Mouse (Mus musculus) macrophage (primary cell): ENCODE results near the gene Apba3. TPM values are rescaled to one million over a fixed set of nuclear protein-coding genes. Genes with fewer than 3 reads are reported as not detected.

Experiments
- H3K27ac ChIP-seq: fragments of 350-480 bp; formaldehyde crosslinking; 2 replicates; pipeline ENCODE4 v1.9.0; 2021
- H3K36me3 ChIP-seq: fragments of 350-480 bp; formaldehyde crosslinking; 2 replicates; pipeline ENCODE4 v1.9.0; 2021; ENCODE audit errors: inconsistent target
- H3K4me3 ChIP-seq: fragments of 350-480 bp; formaldehyde crosslinking; 2 replicates; pipeline ENCODE4 v1.9.0; 2021; ENCODE audit errors: inconsistent target
- H3K79me2 ChIP-seq: fragments of 350-480 bp; formaldehyde crosslinking; 2 replicates; pipeline ENCODE4 v1.9.0; 2021; ENCODE audit errors: inconsistent target
- WGBS: methylation state at CpG from one replicate; pipeline ENCODE4 v1.1.7; 2026; ENCODE audit warnings: inconsistent platforms; ENCODE audit not compliant: missing documents; 5-methylcytosine and 5-hydroxymethylcytosine counted together
- polyA plus RNA-seq: library from polyadenylated mRNA; stranded (reverse); fragments of 250-400 nt; gene quantifications from 3 replicates; pipeline ENCODE4 v1.2.4, GENCODE M21; 2018; ENCODE audit warnings: inconsistent platforms

The Apba3 gene
- polyA plus RNA-seq, 1 experiment from 2014 or later: 9.8 TPM

DNA sequence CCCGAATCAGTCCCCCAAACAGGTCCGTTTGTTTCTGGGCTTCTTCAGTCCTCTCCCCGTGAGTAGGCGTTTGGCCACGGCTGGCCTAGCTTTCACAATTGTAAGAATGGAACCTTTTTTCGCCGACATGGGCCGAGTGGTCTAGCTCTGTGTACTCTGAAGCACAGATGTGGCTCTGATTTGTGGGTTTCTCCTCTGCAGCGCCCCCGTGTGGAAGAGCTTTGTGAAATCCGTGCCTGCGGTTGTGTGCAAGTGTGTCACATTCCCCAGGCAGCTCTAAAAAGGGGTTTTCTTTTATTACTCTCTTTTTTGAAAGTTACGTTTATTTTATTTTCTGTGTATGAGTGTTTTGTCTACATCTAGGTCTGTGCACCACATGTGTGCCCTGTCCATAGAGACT is 25.9 kb upstream of the Apba3 start:
- H3K36me3 ChIP-seq: no peaks in the 10 kb centered on the region
- H3K79me2 ChIP-seq: no peaks in the 10 kb centered on the region
- H3K27ac ChIP-seq: no peak overlapping the region
- no peak overlapping the region for H3K4me3 ChIP-seq
- 35% methylated on average over 13 of the region's 13 CpGs for WGBS

DNA sequence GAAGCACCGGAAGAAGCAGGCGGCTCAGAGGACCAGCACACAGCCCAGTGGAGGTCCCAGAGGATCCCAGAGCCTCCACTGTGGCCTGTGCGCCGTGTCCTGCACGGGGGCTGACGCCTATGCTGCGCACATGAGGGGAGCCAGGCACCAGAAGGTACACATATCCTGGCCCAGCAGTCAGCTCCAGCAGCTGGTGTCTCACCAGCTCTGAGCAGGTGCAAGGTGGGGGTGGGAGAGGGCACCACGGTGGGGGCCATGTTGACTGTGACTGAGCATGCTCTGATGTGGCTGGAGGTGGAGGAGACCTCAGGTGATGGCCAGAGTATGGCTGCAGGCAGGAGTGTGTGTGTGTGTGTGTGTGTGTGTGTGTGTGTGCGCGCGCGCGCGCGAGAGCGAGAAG is 24.7 kb upstream of the Apba3 start:
- H3K27ac ChIP-seq: no peak overlapping the region
- no peaks in the 10 kb centered on the region for H3K79me2 ChIP-seq
- no peak overlapping the region for H3K4me3 ChIP-seq
- H3K36me3 ChIP-seq: no peaks in the 10 kb centered on the region
- WGBS: 89% methylated on average over 16 of the region's 16 CpGs

DNA sequence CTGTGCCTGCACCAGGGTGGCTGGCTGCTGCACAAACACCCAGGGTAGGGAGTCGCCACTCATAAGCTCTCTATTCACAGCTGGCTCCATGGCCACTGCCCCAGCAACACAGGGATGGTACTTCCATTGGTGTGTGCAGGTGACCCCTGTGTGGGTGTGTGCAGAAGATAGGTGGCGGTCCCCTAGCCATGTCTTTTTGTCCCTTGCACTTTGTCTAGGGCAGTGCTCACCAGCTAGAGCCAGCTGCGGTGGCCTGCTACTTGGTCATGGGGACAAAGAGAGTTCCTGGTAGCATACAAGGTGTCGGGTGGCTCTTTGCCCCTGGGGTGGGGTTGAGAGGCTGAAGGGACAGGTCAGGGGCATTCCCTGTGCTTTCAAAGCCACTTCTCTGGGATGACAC is 22.6 kb upstream of the Apba3 start:
- H3K79me2 ChIP-seq: no peaks in the 10 kb centered on the region
- H3K4me3 ChIP-seq: no peak overlapping the region
- WGBS: 90% methylated on average over 4 of the region's 4 CpGs
- no peaks in the 10 kb centered on the region for H3K36me3 ChIP-seq
- H3K27ac ChIP-seq: no peak overlapping the region

DNA sequence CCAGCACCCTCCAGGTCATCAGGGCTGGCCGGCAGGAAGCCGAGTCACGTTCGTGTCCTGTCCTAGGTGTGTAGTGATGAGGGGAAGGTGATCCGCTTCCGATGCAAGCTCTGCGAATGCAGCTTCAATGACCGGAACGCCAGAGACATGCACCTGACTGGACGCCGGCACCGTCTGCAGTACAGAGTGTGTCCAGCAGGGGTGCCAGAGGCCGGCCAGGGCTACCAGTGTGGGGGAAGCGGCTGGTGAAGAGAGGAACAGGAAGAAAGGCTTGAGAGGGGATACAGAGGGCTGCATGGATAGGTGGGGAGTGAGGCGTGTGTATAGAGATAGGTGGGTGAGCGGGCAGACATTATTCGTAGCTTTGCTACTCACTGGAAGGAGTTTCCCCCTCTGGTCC is 22.2 kb upstream of the Apba3 start:
- no peaks in the 10 kb centered on the region for H3K36me3 ChIP-seq
- H3K4me3 ChIP-seq: no peak overlapping the region
- H3K79me2 ChIP-seq: no peaks in the 10 kb centered on the region
- WGBS: 8% methylated on average over 17 of the region's 17 CpGs
- H3K27ac ChIP-seq: no peak overlapping the region

DNA sequence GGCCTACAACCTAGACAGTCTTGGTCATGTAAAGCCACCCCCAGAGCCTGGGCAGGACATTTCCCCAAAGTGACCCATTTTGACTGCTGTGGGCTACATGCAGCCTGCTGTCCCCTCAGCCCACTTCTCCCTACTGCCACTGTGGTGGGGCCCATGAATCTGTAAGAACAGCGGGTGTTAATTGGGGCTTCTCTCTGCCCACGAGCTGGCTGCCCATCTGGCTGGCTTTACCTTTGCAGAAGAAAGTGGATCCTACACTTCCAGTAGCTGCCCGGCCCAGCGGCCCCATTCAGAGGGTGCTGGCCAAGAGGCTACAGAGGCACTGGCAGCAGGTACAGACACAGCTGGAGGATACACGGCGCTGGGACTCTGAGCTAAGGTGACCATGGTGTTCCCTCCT is 21.6 kb upstream of the Apba3 start:
- Histone ChIP-seq H3K27ac (no peak overlapping the region), H3K79me2 (no peaks in the 10 kb centered on the region), H3K4me3 (no peak overlapping the region), H3K36me3 (no peaks in the 10 kb centered on the region)
- 94% methylated on average over 6 of the region's 6 CpGs for WGBS

DNA sequence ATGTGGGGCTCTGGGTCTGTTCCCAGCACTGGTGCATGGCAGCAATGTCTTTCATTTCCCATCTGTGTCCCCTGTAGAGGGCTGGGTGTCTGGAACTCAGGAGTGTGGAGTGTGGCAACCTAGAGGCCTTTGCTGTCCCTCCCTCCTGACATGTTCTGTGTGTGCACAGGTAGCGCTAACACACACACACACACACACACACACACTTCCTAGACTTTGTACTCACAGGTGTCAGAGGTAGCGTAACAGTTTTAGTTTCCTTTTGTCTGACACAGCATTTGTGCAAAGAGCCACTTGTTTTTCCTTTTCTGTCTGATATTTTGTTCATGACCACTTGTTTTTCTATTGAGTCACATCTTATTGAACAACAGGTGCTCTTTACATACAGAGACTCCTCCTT is 19.0 kb upstream of the Apba3 start:
- H3K79me2 ChIP-seq: no peaks in the 10 kb centered on the region
- no peaks in the 10 kb centered on the region for H3K36me3 ChIP-seq
- H3K4me3 ChIP-seq: no peak overlapping the region
- no peak overlapping the region for H3K27ac ChIP-seq
- 71% methylated on average over 1 of the region's 2 CpGs for WGBS

DNA sequence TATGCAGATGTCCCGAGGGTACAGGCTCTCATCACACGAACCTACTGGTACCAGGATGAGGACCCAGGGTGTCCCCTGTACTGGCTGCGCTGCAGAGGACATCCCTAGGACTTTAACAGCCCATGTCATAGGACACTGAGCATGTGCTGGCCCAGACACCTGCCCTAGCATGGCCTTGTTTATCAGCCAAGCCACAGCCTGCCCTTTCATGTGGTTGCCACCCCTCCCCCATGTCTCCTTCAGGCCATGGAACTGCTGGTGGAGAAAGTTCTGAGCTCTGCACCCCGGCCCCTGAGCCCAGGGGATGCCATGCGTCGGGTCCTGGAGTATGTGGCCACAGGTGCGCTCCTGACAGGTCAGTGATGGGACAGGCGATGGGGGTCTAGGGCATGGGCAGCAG is 17.3 kb upstream of the Apba3 start:
- 92% methylated on average over 8 of the region's 8 CpGs for WGBS
- Histone ChIP-seq H3K36me3 (no peaks in the 10 kb centered on the region), H3K27ac (no peak overlapping the region), H3K79me2 (no peaks in the 10 kb centered on the region), H3K4me3 (no peak overlapping the region)

DNA sequence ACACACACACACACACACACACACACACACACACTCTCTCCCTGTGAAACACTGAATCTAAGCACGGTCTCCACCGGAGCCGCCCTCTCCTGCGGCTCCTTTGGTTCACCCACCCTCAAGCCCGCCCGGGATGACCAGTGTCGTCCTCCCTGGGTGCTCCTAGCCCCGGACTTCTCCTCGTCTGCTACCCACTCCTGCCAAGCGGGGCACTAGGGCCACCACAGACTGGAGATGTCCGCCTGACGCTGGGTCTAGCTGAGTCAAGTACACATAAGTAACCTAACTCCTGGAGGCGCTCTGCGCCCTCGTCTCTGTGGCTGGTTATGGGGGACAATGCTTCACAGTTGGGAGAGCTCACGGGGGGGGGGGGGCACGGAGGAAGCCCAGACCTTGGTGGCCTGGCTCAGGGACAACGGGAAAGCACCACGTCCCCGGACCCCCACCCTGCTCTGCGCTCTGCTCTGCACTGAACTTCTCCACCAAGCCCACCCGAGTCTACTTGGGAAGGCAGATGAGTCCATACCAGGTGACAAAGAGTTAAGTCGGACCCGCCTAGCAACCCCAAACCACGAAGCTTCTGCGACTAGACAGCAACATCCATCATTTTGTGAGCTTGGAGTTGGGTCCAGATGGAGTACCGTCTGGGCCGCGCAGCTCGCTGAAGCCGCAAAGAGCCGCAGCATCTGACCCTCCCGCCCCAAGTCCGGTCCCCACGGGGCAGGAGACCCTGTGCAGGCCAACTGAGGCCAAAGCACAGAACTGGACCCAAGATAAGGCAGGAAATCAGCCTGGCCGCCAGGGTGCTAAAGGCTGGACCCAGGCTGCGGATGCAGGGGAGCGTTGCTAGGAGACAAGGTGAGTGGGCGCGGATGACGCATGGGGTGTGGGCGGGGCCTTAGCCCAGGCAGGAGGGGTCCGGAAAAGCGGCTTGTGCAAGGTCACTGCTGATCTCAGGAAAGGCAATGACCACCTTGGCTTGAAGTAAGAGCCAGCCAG is 14.0 kb upstream of the Apba3 start, which contains the start of gene Matk:
TSS of gene Matk (plus strand) at position 512 of the 996 bp plus-strand sequence.
- H3K27ac ChIP-seq: no peak within 1 kb of the TSS
- 20% methylated on average over 39 of the region's 44 CpGs for WGBS
- no peak within 1 kb of the TSS for H3K4me3 ChIP-seq

DNA sequence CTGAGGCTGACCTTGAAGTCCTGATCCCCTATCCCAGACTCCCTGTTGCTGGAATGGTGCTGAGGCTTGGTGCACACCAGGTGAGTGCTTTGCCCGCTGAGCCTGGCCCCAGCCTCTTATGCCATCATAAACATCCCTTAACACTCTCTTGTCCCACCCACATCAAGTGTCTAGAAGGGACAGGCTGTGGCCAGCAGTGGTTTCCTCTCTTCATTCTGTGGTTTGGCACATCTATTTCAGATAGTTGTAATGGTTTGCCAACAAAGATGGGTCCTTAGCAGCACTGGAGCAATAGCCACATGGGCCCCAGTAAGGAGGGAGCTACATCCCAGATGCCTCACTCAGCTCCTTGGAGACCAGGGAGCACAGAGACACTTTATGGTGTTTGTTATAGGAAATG is 11.9 kb upstream of the Apba3 start:
- no peak overlapping the region for H3K27ac ChIP-seq
- WGBS: 13% methylated on average over 1 of the region's 1 CpGs

More for the DNA sequence above, 14.0 kb upstream of the Apba3 start, which contains the start of gene Matk:
- H3K79me2 ChIP-seq: no peaks in the 10 kb centered on the region
- no peaks in the 10 kb centered on the region for H3K36me3 ChIP-seq

DNA sequence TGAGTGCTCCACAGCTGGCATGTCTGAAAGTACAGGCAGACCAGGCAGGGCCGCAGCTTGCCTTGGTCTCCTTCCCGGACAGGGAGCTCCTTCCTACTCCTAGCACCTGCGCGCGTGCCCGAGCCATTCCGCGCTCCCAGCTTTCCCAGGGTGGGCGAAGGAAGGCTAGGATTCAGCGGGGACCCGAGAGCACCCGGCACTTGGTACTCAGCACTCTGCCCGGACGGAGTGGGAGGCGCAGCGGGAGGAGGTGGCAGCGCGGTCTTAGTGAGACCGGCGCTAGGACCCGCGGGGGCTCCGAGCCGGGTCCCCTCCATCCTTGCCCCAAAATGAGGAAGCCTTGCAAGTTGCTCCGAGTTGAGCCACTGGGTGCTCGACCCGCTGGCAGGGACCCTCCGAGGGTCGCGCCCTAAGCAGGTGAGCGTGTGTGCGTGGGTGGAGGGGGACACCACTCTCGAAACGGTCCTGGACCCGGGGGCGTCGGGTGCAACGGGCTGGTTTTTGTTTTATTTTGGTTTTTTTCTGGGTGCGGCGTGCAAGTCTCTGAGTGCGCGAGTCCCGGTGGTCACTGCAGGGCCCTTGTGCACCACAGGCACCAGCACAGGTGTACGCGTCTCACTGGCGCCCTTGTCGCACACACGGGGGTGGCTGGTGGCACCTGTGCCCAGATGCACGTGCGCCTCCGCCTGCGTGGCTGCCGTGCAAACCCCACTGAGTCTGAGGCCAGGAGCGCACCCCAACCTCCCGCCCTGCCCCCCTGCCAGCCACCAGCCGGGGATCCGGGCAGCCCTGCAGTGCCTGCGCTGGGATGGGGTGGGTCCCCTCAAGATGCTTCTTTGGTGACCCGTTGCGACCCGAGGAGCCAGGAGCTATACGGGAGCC is 9.4 kb upstream of the Apba3 start:
- Histone ChIP-seq H3K4me3 (peak overlapping the region; percentile 12; the same call in 1 of the 2 replicates), H3K79me2 (no peaks in the 10 kb centered on the region), H3K27ac (no peak overlapping the region), H3K36me3 (no peaks in the 10 kb centered on the region)
- 4% methylated on average over 62 of the region's 62 CpGs for WGBS

More for the DNA sequence above, 11.9 kb upstream of the Apba3 start:
- no peaks in the 10 kb centered on the region for H3K36me3 ChIP-seq
- H3K4me3 ChIP-seq: no peak overlapping the region
- H3K79me2 ChIP-seq: no peaks in the 10 kb centered on the region

DNA sequence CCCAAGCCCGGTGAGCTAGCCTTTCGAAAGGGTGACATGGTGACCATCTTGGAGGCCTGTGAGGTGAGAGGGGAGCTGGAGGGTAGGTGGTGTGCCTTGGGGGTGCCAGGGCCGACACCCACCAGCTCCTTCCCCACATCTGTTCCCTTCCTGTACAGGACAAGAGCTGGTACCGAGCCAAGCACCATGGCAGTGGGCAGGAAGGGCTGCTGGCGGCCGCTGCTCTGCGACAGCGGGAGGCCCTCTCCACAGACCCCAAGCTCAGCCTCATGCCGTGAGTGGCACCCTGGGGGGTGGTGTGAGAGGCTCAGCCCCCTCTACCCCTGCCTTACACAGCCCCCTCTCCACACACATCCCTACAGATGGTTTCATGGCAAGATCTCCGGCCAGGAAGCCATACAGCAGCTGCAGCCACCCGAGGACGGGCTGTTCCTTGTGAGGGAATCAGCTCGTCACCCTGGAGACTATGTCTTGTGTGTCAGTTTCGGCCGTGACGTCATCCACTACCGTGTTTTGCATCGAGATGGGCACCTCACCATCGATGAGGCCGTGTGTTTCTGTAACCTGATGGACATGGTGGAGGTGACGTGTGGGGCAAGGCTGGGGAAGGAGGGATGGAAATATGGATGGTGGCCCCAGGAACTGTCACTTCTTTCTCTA is 7.4 kb upstream of the Apba3 start:
- Histone ChIP-seq H3K27ac (no peak overlapping the region), H3K79me2 (no peaks in the 10 kb centered on the region), H3K36me3 (0 out of 2 replicates have a peak, but pooled peaks cover 5% of the 10 kb centered on the region), H3K4me3 (no peak overlapping the region)
- WGBS: 80% methylated on average over 21 of the region's 21 CpGs

DNA sequence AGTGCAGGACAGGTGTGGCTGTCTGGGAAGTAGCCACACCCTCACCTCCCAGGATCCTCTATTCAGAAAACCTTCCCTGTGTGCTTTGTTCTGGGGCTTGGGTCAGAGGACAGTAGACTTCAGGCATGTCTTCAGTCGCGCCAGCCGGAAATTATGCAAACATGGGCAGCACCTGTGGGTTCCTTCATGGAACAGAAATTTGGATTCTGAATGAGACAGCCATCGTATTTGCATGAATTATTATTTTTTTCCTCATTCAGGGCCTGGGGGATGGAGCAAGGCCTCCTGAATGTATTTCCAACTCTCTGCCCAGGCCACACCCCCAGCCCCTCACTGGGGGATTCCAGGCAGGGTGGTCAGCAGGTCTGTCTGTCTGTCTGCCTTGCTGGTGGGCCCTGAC is 5.7 kb upstream of the Apba3 start:
- no peak overlapping the region for H3K27ac ChIP-seq
- 0 out of 2 replicates have a peak, but pooled peaks cover 7% of the 10 kb centered on the region for H3K36me3 ChIP-seq
- H3K79me2 ChIP-seq: peaks cover 9% of the 10 kb centered on the region; the same call in 1 of the 2 replicates
- 91% methylated on average over 4 of the region's 4 CpGs for WGBS
- no peak overlapping the region for H3K4me3 ChIP-seq

DNA sequence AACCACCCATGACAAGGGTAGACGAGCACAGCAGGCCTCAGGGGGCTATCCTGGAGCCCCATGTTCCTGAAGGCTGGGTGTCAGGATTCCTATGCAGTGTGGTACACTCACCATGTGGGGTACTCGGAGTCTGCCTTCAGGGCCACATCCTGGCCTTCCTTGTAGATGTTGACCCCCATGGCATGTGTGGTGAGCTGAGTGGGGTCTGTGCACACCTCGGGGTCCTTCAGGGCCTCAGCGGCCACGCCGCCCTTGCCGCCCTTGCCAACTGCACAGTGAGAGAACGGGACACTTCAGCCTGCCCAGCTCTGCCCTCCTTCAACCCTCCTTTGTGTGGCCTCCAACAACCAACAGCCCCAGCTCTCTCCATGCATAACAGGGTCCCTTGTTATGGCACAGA is 1.2 kb upstream of the Apba3 start:
- Histone ChIP-seq H3K79me2 (peaks cover 27% of the 10 kb centered on the region), H3K27ac (0 out of 2 replicates have a peak overlapping the region, but pooled peaks have one; percentile 81), H3K36me3 (0 out of 2 replicates have a peak, but pooled peaks cover 9% of the 10 kb centered on the region), H3K4me3 (peak overlapping the region; percentile 45)
- 96% methylated on average over 8 of the region's 8 CpGs for WGBS

DNA sequence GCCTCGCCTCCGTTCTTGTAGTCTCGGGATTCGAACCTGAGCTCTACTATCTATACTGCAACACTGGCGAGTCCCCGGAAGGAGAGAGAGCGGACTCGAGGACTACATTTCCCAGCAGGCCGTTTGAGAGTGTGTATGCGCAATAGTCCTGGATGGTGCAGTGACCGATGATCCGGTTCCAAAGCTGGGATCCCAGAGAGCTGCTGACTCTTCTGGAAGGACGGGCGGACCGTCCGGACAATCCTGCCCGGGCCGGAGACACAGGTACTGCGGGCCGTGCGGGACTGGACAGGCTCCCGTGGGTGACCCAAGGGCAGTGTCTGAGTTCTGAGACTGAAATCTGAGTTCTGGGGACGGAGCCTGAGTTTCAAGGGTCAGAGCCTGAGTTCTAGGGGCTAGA is 1.3 kb downstream of the Apba3 start:
- WGBS: 5% methylated on average over 23 of the region's 23 CpGs
- peaks cover 19% of the 10 kb centered on the region; the same call in 1 of the 2 replicates for H3K36me3 ChIP-seq
- peak overlapping the region; percentile 62 for H3K27ac ChIP-seq
- peak overlapping the region; percentile 94 for H3K4me3 ChIP-seq
- H3K79me2 ChIP-seq: peaks cover 27% of the 10 kb centered on the region
